Mouse (Mus musculus): Measurements from ENCODE around the gene Gm7137.
"Not testable (repeated sequence)": the region's sequence is repeated elsewhere in the genome, so short reads cannot be mapped to it uniquely, and the experiment has no call there.

DNA sequence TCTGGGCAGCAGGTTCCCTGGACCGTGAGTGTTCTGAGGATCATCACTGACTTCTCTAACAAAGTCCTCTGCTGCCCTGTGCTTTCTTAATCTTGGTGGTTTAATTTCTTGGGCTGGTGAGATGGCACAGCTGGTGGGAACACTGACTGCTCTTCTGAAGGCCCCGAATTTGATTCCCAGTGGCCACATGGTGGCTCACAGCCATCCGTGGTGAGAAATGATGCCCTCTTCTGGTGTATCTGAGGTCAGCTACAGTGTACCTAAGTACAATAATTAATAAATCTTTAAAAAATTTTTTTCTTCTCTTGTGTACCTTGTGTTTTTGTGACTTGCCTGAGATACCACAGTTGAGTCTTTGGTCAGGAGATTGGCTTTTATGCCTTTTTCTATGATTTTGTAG, 35.7 kb downstream of the Gm7137 start:
- TF ChIP-seq CTCF, EP300 (IDR thresholded peaks at IDR 0.05; ENCODE audit: low read depth): not testable (repeated sequence)
